Mouse (Mus musculus): ENCODE results near the gene Kctd5.
"Not testable (repeated sequence)": the region's sequence is repeated elsewhere in the genome, so short reads cannot be mapped to it uniquely, and the experiment has no call there.

The Kctd5 gene

DNA sequence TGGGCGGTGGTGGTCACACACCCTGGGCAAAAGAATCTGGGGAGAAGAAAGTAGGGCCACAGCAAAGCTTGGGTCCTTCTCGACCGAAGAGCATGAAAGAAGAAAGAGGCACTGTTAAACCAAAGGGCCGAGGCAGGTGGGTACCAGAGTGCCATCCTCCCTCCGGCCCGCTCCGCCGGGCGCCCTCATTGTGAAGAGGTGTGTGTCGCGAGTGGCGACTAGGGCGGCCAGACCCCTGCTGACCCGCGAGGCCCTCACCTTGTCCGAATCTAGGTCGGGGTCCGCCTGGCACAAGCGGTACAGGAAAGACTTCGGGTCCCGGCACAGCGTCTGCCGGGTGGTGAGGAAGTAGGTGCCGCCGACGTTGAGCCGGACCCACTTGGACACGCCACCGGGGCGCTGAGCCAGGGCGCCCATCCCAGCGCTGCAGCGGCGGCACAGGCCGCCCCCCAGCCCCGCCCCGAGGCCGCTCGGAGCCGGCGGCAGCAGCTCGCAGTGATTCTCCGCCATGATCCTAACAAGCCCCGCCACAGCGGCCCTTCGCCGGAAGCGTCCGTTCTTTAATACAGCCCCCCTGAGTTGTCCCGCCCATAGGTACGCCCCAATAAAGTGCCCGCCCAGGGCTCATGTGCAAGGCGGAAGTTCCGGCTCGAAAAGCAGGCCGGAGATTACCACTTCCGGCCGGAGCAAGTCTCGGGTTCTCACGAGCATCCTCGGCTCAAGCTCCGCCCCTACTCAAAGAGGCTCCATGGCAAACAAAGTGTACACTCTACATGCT, at the start of gene Kctd5:
Gene Kctd5 (minus strand): TSS at position 567 of the 778 bp plus-strand sequence.
- peak; percentile 86 for DNase-seq (ENCODE audit: extremely low read depth, low read depth)

DNA sequence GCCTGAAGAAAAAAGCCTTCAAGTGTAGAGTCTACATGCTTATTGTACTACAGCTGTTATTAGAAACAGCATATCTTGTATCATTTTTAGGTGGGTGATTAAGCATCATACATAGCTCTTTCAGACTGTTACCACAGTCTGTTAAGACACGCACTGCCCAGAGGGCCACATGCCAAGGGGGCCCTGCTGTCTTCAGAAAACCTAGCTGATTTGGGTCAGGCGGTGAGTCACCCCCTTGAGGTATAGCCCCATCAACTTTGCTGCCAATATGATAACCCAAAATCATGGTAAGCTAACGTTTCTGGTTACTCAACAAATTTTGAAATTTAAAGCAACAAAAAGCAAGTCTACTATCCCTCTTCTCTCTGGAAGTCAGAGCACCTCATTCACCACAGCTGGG, 46.2 kb upstream of the Kctd5 start:
- DNase-seq (ENCODE audit: extremely low read depth, low read depth): no peak

DNA sequence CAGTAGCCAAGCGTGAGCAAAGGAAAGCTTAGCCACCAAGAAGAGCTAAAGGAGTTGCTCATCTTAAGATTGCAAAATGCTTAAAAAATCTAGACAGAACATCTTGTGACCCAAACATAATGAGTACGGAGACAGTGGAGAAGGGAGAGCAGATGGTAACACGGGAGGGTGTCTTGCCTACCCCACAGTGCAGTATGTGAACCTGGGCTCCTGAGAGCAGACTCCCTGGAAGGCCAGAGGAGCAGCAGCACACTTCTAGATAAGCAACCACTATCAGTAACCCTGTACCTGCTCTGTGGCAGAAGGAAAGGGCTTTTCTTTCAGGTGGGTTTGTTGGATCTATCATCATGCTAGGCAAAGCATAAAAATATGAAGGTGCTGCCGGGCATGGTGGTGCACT, 39.7 kb upstream of the Kctd5 start:
- no peak for DNase-seq (ENCODE audit: extremely low read depth, low read depth)

DNA sequence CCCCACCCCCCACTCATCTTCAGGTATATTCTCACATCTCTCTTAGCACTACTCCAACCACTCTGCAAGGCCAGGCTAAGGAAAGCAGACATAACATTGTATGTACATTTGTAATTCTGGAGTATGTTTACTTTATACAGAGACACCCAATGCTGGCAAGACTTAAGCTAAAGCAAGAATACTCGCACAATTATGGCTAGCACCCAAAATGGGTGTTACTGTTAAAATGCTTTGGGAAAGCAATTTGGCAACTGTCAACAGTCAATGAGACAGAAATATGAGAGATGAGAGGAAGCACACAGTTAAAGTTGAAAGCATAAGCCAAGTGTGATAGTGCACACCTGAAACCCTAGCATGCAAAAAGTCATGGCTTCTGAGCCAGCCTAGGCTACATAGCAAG, 38.0 kb upstream of the Kctd5 start:
- DNase-seq (ENCODE audit: extremely low read depth, low read depth): no peak

DNA sequence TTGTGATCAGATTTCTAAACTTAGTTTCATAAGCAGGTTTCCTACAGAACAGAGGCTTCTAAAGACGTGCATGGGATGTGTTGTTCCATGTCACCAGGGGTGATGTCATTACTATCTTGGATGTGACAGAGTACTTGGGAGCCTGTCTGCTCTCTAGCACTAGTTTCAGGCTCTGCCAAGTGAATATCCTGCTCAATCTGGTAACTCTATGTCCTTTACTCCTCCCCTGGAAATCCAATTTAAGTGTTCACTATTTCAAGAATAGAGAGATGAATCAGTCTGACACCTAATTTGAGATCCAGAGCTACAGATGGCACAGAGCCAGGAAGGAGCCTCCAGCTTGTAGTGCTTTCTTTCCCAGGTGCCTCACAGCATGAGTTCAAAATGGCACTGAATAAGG, 35.6 kb upstream of the Kctd5 start:
- no peak for DNase-seq (ENCODE audit: extremely low read depth, low read depth)

DNA sequence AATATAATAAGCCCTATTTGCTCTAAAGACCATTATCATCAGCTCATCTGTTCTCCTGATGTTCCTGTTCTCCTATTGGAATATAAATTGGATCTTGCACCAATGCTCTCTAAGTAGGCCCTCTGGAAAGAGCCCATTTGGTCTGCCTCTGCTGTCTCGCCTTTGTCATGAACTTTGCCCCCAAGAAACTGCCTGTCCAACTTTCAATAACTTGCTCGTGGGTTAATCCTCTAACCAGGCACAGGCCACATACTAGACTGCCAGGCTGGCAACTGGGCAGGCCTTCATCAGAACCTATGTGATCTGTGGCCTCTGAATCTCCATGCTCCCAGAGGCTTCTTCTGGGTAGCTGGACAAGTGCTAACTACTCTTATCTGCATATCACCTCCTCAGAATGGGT, 31.8 kb upstream of the Kctd5 start:
- DNase-seq (ENCODE audit: extremely low read depth, low read depth): no peak

DNA sequence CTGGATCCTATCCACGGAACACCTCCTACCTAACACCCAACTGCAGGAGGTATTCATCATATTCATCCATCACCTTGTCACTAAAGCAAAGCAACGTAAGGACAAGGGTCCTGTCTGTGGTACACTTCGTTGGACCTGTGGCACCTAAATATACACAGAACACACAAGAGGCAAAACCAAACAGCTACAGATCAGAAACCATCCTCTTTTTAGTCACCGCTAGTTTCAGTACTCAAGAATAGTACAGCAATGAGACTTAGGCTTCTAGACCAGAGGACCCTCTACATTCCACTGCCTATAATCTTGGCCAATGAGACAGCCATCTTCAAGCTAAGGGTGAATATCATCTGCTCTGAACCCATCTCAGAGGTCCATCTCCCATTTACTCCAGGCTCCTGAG, 25.1 kb upstream of the Kctd5 start:
- no peak for DNase-seq (ENCODE audit: extremely low read depth, low read depth)

DNA sequence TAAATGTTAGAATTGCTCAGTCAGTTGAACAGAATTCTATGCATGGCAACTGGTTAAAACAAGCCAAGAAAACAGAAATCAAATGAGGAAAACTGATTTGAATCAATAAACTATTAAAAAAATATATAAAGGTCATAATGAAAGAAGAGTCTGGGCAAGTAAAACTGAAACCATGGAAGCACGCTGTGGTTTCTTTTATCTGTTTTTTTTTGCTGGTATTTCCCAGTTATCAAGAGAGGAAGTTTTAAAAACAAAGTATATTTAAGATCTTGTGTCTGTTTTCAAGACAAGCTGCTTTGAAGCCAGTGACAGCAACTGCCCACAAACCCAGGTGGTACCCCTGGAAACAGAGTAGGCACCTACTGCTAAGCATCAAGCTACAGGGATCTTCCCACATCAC, 17.3 kb upstream of the Kctd5 start:
- DNase-seq (ENCODE audit: extremely low read depth, low read depth): no peak

DNA sequence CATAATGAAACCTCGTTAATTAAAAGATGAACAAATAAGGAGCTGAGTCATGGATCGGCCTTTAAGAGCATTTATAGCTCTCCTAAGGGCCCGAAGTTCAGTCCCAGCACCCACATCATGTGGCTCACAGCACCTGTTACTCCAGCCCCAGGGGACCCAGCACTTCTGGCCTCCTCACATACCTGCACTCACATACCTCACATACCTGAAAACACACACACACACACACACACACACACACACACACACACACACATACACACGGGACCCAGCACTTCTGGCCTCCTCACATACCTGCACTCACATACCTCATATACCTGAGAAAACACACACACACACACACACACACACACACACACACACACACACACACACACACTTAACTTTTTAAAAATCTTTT, 13.1 kb upstream of the Kctd5 start:
- not testable (repeated sequence) for DNase-seq (ENCODE audit: extremely low read depth, low read depth)

DNA sequence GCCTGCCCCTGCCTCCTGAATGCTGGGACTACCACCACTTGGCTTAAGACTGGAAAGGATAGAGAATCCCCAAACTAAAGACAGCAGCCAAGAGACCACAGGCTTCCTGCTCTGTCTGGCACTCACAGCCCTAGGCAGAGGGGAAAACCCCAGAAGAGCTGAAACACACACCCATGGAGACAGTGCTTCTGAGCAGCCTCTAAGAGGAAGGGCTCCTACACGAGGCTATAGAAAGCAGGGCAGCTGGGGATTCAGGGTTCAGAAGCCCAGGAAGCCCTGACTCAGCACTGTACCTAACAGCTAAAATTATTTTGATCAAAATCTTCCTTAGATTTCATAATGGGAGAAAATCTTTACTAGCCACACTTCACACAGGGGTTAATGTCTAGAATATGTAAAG, 11.3 kb upstream of the Kctd5 start:
- DNase-seq (ENCODE audit: extremely low read depth, low read depth): no peak

DNA sequence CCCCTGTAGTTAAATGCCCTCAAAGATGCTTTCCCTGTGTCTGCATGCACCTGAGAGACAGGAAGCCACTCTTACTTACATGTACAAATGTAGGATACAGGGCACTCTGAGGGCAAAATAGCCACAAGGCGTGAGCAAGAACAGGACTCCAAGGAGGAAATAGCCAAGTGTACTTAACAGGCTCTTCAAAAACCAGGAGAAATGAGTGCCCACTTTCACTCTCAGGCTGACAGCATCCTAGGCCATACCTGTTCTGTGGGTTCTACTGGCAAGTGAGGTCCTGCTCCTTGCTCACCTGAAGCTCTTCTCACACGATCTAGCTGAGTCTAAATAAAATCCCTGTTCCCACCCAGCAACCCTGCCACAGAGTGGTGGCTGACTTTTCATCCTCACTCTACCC, 3.8 kb upstream of the Kctd5 start:
- no peak for DNase-seq (ENCODE audit: extremely low read depth, low read depth)

DNA sequence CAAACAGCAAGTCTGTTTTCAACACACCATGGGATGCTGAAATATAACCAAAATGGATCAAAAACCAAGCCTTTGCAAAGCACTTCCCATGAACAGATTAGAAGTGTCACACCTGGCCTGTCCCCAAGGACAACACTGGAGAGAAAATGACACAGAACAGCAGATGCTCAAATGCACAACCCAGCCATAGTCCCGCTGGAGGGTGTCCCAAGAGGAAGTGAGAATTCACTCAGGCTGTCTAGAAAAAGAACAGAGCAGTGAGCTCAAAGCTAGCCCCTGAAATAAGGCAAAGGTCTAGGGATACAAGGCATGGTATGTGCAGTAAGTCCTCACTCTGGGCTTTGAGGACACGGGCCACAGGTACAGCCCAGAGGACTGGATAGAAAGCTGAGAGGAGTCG, 3.8 kb downstream of the Kctd5 start:
- DNase-seq (ENCODE audit: extremely low read depth, low read depth): no peak

DNA sequence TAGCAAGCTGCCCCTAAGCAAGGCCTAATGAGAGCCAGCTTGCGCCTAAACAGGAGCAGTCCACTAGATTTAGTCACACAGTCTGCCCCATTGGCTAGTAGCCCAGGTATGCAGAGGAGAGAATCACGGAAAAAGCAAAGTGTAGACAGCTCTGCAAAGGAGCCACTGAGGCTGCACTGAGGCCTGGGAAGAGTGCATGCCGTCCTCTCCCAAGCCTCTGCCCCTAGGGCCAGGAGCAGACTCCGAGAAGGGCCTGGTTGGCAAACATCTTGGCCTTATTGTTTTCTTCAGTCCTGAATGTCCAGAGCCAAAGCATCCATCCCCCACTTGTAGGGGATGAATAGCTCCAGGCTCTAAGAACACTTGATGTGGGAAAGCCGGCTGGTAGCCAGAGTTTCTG, 5.0 kb downstream of the Kctd5 start:
- no peak for DNase-seq (ENCODE audit: extremely low read depth, low read depth)

DNA sequence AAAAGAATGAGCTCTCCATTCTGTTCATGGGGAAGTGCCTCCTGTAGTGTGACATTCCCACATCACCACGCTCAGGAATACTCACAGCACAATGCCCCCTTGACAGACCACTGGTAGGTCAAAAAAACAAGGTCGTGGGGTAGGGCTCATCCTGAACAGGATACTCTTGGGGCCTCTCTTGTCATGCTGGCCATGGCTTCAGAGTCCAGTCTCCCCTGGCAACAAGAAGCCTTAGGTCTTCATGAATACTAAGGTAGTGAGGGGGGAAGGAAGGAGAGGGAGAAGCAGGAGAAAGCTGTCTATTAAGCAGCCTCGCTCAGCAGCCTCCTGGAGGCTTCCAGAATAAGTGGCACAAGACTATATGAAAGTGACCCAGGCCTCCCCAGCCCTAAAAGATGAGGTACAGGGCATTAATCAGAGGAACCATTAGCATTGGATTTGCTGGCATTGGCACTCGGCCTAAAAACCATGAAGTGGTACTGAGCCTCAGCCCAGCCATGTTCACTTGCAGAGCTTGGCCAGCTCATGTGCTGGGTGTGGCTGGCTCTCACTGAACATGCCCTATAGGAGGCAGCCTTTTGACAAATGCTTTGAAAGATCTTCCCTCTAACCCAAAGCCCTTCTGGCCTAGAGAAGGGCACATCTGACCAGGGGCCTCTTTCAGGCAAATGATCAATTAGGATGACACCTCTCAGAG, 10.7 kb downstream of the Kctd5 start:
- DNase-seq (ENCODE audit: extremely low read depth, low read depth): no peak

DNA sequence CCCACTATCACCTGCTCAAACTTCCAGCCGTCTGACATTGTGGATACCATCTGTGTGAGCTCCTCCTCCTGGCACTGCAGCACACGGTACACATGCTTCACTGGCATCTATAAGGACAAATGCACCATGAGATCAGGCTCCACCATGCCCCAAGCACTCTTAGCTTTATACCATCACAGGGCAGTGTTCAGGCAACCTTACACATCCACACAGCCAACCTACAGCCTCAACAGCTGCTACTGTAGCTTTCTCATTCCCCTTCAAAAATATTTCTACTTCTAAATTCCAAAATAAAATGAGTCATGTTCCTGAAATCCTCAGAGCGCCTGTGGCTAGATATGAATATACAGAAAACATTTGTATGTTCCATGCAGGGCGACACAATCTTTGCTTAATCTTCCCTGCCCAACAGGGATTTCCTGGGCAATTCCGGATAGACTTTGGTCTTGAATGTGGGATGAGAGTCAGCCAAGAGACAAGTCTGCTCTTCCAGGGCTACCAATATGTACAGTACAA, 15.5 kb downstream of the Kctd5 start:
- DNase-seq (ENCODE audit: extremely low read depth, low read depth): no peak

DNA sequence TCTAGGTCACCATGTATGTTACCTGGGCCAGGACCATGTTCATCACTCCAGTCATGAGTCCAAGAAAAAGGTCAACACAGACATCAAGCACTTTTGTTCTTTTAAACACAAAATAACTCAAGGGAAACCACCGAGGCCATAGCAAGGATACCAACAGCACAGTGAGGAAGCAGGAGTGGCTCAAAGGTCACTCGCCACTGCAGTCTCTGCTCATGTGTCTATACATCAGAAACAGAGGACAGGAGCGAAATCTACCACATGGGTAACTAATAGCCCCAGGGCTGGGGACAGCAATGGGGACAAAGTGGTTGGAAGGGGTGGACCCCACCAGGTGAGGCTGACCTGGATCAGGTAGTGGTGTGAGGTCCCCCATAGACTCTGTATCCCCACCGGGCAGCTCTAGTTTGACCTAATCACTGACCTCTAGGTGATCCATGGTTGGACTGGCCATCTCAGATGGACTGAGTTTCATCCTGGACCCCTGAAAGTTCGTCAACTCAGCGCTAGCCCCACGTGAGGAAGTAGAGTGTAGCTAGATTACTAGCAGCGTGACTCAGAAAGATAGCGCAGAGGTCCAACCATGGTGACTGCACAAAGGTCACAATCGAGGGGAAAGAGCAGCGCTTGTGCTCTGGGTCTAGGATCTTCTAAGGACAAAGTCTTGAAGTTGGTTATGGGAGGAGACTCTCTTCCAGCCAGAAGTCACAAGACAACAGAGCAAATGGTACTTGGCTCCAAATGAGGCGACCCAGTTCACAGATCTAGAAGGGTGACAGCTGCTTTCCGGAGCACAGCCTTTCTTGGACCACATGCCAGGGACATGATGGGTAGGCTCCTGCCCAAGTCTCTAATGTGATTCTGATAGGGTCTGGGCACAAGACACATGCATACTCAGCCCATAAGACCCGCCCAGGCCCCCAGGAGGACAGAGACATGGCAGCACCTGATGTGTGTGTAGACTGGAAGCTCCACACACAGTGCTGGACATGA, 16.4 kb downstream of the Kctd5 start:
- DNase-seq (ENCODE audit: extremely low read depth, low read depth): no peak

DNA sequence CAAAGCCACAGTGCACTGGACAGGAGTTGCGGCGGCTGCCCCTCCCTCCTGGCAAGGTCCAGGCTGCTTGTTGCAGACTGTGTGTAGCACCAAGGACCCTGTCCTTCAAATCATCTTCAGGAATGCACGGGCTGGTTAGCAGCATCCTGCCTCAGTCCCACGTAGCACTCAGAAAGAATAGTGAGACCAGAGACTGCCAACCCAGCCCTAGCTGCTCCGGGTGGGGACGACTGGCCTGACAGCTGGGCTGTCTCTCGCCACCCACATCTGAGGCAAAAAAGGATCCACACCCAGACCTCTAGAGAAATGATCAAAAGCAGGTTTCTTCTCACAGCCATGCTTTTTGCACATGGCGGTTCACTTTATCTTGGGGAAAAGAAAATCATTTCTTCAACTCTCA, 24.3 kb downstream of the Kctd5 start:
- DNase-seq (ENCODE audit: extremely low read depth, low read depth): no peak

DNA sequence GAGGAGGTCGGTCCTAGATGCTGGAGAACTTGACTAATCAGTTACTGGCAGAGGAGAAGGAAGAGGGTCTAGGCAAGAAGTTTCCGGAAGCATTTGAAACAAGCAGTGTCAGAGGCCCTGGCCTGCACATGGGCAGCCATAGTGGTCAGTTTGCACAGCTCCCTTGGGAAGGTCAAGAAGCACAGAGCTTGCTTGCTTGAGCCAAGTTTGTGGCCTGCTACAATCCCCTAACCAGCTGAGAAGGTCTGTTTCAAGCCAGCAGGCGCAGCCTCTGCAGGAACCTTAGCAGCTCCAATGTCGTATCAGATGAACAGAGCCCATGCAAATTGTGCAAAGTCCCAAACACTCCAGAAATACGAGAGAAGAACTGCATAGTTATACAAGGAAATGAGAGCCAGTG, 25.2 kb downstream of the Kctd5 start:
- DNase-seq (ENCODE audit: extremely low read depth, low read depth): no peak

DNA sequence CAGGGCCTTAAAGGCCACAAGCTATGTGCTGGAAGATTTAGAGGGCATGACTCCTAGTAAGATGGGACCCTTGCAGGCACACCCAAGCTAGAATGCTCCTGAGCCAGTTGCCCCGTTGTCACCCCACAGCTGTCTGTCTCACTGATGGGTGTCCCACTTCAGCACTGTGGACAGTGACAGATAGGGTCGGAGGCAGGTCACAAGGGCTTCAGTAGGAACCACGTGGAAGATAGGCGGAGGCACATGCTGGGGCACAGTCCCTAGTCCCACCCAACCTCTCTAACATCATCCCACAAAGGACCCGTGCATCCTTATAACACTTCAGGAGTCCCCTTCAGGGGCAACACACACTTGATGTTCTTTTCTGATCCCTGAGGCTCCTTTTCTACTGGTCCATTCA, 27.3 kb downstream of the Kctd5 start:
- DNase-seq (ENCODE audit: extremely low read depth, low read depth): no peak

DNA sequence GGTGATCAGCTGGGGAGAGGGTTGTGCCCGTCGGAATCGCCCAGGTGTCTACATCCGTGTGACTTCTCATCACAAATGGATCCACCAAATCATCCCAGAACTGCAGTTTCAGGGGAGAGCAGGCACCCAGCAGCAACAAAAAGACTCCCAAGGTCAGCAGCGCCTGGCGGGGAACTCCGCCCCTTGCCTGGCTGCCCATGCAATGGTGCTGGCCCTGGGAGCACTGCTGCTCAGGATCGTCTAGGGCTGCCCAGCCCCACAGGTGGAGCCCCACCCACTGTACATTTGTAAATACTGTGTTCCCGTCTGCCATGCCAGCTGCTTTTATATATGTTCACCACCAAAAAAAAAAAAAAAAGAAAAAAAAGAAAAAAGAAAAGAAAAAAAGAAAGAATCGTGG, 27.7 kb downstream of the Kctd5 start:
- DNase-seq (ENCODE audit: extremely low read depth, low read depth): no peak

DNA sequence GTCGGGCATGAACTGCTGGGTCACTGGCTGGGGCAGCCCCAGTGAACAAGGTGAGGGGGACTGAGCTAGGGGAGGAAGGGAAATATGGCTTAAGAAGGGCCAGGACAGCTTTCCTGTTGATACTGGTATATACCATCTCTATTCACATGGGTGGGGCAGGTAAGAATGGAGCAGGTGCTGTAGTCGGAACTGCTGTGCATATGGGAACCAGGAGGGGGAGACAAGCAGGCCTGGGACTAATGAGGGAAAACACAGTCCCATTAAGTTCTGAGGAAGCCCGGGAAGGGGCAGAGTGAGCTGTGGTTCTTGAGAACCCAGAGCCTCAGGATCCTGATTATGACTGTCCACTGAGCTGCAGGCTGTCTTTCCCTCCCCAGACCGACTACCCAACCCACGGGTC, 28.8 kb downstream of the Kctd5 start:
- DNase-seq (ENCODE audit: extremely low read depth, low read depth): no peak

DNA sequence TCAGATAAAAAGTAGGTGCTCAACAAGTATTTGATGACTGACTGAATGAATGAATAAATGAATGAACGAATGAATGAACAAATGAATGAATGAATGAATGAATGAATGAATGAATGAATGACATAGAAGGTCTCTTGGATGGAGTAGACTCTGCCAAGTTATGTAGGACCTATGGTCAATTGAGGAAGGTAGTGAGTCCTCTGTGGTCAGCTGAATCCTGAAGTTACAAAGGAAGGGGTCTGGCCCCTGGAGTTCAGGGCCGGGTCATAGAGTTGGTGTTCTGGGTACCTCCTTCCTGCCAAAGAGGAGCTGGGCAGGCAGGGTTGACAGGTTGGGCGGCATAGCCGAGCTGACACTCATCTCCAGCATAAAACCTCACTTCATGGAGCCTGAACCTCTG, 35.4 kb downstream of the Kctd5 start, which contains the start of gene Prss27:
Gene Prss27 (plus strand): TSS at position 301 of the 400 bp plus-strand sequence.
- DNase-seq (ENCODE audit: extremely low read depth, low read depth): no peak
